Mouse (Mus musculus) mouse trophoblast stem cell (cell line): Measurements from ENCODE around the gene Atp2a2.
"Not testable (repeated sequence)": the region's sequence is repeated elsewhere in the genome, so short reads cannot be mapped to it uniquely, and the experiment has no call there.

ENCODE experiments used
- in situ Hi-C, 2 experiments: fragments of 300-500 bp; cut with MseI, MboI; formaldehyde crosslinking; loops; 2 replicates in 1 of 2; 3 replicates in 1 of 2; pipeline ENCODE4 v1.15.1; 2025

The Atp2a2 gene

DNA sequence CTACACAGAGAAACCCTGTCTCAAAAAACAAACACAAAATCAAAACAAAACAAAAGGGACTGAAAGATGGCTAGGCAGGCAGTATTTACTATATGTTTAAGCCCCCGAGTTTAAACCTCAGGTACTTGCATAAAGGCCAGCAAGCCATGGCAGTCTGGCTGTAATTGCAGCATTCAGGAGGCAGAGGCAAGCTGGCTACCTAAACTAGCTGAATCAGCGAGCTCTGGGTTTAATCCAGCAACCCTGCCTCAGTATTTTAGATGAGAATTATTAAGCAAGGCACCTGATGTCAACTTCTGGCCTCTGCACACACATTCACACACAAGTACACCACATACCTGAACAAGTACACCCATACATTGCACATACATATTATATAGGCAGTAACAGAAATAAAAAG is 4.0 kb downstream of the Atp2a2 start:
- in situ Hi-C loops, result no loop called here

DNA sequence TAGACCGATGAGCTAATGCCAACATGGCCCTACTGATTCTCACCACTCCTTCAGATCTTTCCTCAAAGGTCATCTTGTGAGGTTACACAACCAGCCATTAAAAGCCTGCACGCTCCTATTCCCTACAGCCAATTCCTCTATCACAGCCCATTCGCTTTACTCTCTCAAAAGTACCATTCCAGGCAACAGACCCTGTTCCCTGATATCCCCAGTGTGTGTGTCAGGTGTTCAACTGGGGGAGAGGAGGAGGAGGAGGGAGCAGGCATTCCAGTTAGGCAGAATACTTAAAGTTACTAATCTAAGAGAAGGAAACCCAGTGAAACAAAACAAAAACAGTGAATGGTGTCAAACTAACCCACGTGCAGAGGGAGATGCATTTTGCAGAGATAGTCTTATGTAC is 5.0 kb downstream of the Atp2a2 start:
- in situ Hi-C loops, result no loop called here

DNA sequence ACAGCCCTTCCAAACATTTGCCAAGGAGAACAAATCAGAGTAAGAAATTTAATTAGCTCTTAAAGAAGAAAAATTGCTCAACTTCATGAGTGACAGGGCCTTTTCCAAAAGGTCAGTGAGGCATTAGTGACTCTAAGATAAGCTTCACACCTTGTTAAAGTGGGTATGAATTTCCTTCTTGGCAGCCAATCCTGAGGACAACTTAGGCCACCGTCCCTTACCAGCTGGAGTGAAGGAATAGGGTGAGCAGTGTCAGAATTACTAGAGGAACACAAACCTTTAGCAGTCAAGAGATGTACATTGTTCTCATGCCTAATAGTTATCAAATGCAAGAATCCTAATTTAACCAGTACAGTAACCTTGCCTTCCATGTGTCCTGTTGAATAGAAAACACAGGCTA is 7.6 kb downstream of the Atp2a2 start:
- in situ Hi-C loops, result no loop called here

DNA sequence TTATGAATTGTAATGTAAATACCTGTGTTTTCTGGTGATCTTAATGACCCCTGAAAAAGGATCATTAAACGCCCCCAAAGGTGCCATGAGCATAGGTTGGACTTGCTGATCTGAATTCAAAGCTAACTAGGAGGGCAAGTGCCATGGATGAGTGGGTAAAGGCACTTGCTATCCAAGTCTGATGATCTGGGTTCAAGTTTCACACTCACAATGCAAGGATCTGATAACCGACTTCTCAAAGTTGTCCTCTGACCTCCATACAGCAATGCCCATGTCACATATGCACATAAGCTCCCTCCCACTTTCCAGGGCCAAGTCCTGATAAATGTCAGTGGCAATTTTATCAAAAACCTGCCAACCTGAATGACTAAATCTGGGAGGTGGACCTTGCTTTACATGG is 9.0 kb downstream of the Atp2a2 start:
- in situ Hi-C loops, result no loop called here

DNA sequence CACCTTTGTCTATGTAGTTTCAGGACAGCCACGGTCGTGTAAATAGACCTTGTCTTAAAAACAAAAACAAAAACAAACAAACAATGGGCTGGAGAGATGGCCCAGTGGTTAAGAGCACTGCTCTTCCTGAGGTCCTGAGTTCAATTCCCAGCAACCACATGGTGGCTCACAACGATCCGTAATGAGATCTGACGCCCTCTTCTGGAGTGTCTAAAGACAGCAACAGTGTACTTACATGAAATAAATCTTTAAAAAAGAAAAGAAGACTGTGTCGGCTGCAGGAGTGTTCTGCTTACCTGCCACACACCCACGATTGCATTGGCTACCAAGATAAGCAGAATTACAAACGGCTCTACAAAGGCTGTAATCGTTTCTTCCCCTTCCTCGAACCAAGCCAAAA is 10.6 kb downstream of the Atp2a2 start:
- in situ Hi-C loops, result no loop called here

DNA sequence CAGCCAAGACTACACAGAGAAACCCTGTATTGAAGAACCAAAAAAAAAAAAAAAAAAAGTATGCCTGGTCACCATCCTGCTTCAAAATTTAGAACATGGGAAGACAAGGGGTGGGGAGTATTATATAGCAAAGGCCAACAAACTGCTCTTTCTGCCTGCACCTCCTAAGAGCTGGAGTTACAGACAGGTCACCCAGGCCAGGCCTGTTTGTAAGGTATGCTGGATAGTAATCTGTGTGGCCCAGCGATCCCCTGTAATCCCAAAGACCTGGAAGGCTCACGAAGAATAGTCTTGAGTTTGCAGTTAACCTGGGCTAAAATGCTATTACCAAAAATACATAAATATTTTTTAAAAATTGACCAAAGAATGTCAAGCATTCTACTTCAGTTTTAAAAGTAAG is 11.9 kb downstream of the Atp2a2 start:
- in situ Hi-C loops, result no loop called here

DNA sequence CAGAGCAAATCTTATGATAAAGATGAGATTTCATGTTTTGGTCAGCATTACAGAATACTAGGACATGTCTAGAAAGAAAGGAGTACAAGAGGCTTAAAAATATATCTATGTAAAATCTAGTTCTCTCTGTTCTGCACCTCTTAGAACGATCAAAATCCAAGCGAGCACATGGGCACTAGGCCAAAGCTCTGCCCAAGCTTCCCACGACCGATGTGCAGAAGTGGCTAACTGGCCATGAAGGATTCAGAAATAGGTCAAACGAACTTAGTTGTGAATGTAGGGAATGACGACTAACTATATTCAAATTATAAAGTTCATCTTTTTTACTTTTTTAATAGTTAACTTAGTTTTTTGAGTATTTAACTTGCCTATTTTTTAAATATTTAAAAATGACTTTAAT is 14.2 kb downstream of the Atp2a2 start:
- in situ Hi-C loops, result no loop called here

DNA sequence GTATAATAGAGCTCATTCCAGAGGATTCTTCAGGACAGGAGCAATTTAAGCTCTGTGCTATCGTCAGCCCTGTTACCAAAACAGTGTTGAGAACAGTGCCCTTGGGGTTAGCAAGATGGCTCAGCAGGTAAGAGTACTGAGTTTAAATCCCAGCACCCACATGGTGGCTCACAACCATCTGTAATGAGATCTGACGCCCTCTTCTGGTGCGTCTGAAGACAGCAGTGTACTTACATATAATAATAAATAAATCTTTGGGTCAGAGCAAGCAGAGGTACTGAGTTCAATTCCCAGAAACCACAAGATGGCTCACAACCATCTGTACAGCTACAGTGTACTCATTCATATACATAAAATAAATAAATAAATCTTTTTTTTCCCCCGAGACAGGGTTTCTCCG is 15.8 kb downstream of the Atp2a2 start:
- in situ Hi-C loops, result not testable (repeated sequence)

DNA sequence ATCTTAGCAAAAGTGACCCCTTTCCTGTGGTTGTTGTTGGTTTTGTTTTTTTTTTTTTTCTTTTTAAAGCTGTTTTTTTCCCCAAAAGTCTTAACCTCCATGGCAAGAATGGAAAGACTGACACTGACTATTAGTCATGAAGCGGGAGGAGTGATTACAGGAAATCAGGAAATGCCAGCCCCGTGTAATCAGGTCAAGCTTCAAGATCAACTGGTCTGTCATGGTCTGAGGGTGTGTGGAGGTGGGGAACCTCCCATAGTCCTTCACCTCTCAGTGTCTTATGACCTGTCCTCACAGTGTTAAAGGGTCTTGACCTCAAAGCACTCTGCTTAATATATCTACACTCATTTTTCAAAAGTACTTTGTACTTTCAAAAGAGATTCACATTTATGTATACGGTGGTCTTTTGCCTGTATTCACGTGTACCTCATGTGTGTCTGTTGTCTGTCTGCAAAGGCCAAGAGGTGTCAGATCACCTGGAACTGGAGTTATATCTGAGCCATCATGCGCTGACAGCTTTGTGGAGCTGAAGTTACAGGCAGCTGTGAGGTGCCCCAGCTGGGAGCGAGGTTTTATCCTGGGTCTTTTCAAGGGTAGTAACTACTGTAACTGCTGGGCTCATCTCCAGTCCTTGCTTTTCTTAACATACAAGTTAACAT is 19.2 kb downstream of the Atp2a2 start:
- in situ Hi-C loops, result no loop called here

DNA sequence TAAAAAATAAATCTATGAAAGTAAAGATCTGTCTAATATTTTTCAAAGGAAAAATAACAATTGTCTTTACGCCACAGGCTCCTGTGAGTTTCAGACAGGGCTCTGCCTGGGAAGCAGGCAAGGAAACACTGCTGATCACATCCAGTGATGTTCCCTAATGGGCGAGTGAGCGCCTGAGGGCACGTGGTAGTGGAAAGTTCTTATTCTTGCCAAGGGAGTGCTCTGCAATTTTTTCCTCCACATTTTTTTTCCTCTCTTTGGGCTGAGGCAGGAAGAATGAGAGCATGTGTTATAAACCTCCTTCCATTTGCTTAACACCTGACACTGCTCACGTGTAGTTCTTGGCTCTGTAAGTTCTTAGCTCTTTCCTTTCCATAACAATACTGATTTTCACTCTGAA is 20.2 kb downstream of the Atp2a2 start:
- in situ Hi-C loops, result no loop called here

DNA sequence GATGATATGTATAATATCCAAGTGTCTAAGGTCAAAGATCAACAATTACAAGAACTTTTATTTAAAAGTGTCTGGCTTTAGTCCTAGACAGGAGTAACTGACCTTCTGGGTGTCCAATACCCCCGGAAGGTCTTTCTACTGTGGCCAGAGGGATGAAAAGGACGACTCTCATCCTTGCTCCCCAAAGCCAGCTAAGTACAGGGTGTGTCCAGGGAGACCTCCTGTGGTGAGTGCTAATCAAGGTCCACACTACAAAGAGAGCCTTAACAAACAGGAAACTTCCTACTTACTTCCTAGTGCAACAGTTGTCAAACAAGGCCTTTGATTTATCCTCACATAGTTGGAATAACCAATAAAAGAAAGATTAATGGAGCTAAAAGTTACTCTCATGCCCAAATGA is 22.9 kb downstream of the Atp2a2 start:
- in situ Hi-C loops, result no loop called here

DNA sequence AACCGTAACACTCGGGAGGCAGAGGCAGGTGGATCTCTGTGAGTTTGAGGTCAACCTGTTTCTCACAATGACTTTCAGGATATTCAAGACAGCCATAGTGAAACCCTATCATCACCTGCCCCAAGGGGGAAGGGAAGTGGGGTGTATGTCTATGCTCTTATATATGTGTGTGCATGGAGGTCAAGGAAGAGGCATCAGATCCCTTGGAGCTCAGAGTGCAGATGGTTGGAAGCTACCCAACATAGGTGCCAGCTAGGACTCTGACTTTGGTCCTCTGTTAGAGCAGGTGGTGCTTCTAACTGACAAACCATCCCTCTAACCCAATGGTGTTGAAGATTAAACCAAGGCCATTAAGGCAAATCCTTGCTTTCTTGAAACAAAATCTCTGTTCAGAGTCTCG is 24.5 kb downstream of the Atp2a2 start:
- in situ Hi-C loops, result no loop called here

DNA sequence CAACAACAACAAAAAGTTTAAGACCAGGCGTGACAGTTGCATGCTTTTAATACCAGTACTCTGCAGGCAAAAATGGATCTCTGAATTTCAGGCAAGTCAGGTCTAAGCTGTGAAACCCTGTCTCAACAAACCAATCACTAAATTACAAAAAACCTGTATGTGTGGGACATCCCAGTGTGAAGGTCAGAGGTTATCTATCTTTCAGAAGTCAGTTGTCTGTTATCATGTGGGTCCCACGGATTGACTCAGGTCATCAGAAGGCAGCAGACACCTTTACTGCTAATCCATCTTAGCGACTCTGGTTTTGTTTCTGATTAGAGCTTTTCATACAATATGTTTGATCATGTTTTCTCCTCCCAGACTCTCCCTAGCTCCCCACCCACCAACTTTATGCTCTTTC is 25.9 kb downstream of the Atp2a2 start:
- in situ Hi-C loops, result no loop called here

DNA sequence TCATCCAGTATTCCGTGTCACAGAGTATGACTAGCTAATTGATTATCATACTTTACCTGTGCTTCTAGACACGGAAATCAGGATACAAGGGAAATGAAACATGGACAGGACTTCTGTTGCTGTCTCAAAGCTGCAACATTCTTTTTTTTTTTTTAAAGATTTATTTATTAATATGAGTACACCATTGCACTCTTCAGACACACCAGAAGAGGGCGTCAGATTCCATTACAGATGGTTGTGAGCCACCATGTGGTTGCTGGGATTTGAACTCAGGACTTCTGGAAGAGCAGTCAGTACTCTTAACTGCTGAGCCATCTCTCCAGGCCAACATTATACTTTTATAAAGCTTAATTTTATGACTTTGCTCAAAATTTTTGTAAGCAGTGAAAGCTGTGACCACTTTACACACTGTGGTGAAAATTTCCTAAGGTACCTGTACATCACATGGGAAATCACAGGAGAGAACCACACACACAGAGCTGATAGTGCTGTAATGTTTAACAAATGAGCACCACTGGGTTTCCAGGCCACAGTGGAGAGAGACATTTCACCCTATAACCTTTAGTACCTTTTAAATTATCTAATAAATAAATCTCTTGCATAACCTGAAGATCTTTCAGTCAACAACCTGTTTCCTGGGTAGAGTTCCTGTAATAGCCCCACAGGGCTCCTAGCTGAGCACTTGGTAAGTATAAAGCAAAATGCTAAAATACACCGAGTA is 27.2 kb downstream of the Atp2a2 start:
- in situ Hi-C loops, result no loop called here

DNA sequence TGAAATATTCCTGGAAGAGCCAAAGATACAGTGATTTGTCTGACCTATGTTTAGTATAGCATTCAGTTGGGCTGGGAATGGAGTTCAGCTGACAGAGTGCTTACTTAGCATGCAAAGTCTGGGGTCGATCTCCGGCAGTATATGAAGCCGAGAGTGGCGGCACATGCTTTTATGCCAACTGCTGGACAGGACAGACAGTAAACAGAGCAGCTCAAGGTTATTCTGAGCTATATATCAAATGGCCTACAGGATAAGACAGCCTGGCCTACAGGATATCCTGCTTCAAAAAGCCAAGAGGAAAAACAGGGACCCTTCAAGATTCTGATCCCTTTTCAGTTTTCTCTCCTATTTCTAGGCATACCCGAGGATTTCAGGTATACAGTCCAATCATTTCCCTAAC is 30.4 kb downstream of the Atp2a2 start:
- in situ Hi-C loops, result no loop called here

DNA sequence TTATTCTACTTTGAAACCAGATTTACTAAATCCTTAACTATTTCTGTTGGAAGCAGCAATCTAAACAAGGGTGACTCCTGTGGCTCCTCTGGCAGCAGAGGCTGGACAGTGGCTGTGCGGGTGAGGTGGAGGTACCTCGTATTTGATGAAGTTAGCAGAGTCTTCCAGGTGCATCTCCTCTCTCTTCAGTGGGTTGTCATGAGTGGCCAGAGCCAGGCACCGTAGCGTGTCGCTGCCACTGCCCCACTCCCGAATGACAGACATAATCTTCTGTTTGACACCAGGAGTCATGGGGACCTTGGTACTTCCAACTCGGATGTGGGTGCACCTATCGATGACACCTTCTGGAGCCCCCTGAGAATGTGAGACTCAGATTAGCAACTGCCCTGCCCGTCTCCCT is 40.6 kb downstream of the Atp2a2 start:
- in situ Hi-C loops, result no loop called here

DNA sequence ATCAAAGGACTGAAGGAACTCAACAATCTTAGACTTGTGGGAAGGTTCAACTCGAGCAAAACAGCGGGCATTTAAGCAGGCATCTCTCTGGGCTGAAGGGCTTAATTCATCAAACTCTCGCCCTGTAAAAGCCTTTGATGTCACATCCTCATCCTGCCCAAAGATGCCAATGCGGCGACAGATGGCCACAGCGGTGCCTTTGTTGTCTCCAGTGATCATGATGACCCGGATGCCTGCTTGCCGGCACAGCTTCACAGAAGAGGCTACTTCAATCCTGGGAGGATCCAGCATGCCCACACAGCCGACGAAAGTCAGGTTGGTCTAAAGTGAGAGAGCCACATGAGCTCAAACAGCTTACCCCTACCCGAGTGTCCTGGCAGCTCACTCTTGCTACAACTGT is 41.4 kb downstream of the Atp2a2 start:
- in situ Hi-C loops, result no loop called here

DNA sequence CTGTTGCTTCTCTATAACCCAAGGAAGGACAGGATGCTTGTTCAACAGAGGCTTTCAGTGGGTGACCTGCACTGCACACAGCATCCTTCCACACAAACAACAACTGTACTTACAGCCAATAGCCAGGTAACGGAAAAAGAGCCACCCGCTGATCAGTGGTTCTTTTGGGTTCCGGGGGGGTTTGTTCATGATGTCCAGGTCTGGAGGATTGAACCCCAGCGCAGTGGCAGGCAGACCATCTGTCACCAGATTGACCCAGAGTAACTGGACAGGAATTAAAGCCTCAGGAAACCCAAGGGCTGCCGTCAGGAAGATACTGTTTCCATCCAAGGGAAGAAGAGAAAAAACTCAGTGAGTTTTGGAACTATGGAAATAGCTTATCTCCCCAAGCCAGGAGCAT is 42.7 kb downstream of the Atp2a2 start:
- in situ Hi-C loops, result no loop called here

DNA sequence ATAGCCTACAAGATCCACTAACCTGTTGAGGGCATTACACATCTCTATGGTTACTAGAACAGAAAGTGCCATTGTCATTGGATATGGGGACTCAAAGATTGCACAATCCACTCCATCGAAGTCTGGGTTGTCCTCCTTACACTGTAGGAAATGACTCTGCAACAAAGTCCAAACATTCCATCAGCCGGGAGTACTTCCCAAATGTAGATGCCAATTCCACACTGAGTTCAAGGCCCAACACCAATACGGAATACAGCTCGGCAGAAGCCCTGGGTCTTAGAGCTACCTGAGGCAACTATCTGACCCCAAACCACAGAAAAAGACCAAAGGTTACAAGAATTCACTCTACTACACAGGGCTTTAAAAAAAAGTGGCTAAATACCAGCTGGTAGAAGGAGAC is 44.0 kb downstream of the Atp2a2 start:
- in situ Hi-C loops, result no loop called here

DNA sequence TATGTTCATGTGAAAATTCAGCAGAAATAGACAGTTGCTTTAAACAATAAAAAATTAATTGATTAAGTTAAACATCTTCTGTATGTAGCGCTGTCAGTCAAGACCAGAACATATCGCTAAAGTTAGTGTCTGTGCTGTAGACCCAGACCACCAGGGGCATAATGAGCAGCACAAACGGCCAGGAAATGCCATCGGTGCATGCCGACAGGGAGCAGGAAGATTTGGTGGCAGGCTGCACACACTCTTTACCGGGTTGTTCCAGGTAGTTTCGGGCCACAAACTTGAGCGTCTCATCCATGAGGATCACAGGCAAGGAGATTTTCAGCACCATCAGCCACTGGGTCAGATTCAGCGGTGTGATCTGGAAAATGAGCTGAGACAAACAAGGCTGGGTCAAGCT is 45.0 kb downstream of the Atp2a2 start:
- in situ Hi-C loops, result not testable (repeated sequence)

DNA sequence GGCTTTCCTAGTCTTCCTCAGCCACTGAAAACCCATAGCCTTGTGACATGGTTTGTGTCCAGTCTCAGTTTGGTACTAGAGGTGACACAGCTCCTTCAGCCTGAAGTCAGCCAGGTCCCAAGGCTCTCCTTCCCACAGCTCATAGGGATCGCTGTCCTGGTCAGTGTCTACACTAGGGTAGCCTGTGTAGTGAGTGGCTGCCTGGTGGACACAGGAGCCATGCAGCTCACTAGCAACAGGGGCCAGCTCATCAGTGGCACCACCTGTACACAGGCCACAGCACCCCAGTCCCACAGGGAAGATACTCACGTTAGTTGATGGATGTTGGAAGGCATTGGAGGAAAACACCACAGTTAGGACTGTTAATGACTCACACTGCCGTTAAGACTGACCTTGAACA is 46.4 kb downstream of the Atp2a2 start:
- in situ Hi-C loops, result no loop called here

DNA sequence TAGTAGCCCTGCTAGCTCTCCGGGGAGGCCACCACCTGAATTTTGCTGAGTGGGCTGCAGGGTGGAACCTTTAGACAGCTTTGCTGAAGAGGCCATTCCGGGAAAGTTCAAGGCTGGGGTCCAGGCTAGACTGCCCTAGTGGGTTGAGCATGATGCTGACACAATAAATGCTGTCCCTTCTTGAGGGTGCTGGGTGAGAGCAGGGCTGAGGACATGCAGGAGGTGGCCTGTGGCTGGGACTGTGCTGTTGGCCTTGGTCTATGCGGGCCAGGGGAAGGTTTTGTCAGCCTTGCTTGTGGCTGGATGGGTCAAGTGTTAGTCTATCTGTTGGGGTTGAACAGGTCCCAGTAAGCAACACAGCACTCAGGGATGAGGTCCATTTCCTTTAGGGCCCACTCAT is 47.1 kb downstream of the Atp2a2 start:
- in situ Hi-C loops, result no loop called here

DNA sequence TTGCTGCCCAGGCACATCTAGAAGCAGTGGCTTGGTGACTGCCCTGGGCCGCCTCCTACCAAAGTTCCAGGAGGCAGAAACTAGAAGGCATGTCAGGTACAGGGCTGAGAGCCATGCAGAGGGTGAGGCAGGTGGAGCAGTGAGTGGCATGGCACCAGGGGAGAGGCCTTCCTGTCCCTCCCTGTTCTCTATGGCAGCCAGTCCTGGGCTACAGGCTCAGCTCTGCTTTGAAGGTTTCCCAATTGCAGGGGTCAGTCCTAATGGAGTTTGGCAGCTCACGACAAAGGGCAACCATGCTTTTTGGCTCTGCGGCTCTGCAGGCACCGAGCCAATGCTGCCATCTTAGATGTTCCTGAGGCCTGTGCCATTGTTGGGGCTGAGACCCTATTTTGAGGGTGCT is 47.6 kb downstream of the Atp2a2 start:
- in situ Hi-C loops, result no loop called here

DNA sequence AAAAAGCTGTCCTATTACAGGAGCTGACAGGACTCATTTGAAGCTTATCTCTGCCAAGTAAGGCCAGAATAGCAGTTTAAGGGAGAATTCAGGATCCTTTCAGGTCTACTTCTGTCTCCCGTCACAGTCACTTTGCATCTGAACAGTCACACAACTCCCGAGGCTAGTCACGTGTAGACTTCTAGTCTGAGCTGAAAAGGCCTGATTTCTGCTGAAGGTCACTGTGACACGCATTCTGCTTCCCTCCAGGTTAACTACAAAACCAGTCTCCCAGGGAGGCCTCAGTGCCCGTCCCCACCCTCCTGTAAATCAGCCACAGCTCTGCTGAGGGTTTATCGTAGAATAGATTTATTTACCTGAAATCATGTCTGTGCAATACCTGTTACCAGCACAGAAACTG is 48.8 kb downstream of the Atp2a2 start:
- in situ Hi-C loops, result no loop called here
